Mouse (Mus musculus): Measurements from ENCODE around the gene Rrm2.

The Rrm2 gene

GRCm38 (mm10) chr12:24705502-24706263 is 2.4 kb upstream of the Rrm2 start:
- no peak for DNase-seq

DNA sequence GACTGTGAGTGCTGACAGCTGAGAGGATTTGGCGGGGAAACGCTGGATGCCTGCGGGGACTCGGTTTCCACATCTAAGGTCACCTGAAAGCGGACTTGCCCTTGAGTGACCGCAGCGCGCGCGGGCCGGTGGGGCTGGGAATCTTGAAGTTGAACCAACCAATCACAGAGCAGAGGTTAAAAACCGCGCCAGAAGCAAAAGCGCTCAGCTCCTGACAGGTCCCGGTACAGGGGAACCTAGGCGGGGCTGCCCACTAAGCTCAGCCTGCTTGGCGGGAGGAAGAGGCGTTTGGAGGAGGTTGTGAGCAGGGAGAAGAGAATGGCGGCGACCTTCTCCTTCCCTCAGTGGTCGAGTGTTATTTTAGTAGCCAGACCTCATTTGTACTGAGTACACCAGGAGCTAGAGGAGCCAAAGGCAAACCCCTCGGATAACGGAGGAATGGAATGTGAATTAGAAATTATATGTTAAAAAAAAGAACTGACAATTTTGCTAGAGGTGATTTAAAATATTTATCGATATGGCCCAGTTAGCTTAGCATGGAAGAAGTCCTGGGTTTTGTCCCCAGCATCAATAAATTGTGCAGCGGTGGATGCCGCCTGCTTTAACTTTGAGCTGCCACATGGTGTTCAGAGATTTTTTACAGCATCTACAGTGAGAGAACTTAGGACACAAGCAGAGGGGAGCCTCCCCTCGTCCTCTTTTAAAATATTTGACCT is 1.1 kb upstream of the Rrm2 start:
- DNase-seq = no peak

GRCm38 (mm10) chr12:24707480-24707802 is 600 bp upstream of the Rrm2 start:
- no peak for DNase-seq

GRCm38 (mm10) chr12:24708824-24709218 is 780 bp downstream of the Rrm2 start:
- DNase-seq = peak in 1 of 2 experiments; percentile 14

DNA sequence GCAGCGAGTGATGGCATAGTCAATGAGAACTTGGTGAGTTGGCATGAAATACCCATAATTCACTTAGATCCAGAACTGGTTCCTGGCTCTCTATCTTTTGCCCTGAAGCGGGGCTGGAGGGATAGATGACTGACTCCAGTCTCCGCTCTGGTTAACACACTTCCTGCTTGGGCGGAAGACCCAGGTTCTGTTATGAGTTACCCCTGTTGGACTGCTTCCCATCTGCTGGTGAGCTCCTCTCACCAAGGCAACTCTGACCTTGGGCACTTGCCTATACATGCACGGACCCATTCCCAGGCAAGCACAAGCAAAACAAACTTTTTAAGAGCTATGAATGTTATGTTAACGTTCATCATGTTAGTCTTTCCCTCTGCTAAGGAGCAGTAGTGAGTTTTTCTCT is 1.4 kb downstream of the Rrm2 start:
- DNase-seq = peak; percentile 36 to 41

- peak; percentile 51 to 52 for DNase-seq
Measured at GRCm38 (mm10) chr12:24709831-24710508, 1.9 kb downstream of the Rrm2 start.

- peak; percentile 54 to 57 for DNase-seq
Measured at GRCm38 (mm10) chr12:24710672-24711071, 2.6 kb downstream of the Rrm2 start.

DNA sequence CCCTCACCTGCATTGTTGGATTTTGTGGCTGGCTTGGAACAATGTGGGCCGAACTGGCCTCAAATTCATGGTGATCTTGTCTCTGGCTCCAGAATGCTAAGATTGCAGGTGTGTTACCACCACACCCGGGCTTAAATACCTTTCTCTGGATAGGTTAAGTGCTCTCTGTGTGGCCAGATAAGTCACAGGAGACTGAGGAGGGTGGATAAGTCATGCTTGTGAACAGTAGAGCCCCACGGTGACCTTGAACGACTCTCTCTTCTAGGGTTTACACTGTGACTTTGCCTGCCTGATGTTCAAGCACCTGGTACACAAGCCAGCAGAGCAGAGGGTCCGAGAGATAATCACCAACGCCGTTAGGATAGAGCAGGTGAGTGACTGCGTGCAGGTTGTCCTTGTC is 4.4 kb downstream of the Rrm2 start:
- no peak for DNase-seq

- no peak for DNase-seq
Measured at GRCm38 (mm10) chr12:24714579-24715255, 6.7 kb downstream of the Rrm2 start.

- DNase-seq = no peak
Measured at GRCm38 (mm10) chr12:24715268-24715896, 7.3 kb downstream of the Rrm2 start.

GRCm38 (mm10) chr12:24716721-24717301 is 8.8 kb downstream of the Rrm2 start:
- peak; percentile 50 to 57 for DNase-seq

DNA sequence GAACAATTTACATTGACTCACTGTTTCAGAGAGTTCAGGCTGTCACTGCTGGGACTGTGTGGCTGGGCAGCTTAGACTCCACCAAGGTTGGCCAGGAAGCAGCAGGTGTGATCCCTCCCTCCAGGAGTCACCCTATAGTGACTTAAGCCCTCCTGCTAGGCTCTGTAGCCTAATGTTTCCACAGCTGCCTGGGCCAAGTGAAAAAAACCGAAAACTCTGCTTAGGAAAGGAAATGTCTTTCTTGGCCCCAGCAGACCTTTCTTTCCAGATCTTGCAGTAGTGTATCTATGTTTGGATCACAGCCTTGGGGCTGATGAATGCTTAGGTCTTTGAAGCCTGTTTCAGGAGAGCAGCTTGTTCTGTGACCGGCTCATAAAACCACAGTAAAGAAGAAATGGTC is 15.4 kb downstream of the Rrm2 start:
- DNase-seq = no peak

DNA sequence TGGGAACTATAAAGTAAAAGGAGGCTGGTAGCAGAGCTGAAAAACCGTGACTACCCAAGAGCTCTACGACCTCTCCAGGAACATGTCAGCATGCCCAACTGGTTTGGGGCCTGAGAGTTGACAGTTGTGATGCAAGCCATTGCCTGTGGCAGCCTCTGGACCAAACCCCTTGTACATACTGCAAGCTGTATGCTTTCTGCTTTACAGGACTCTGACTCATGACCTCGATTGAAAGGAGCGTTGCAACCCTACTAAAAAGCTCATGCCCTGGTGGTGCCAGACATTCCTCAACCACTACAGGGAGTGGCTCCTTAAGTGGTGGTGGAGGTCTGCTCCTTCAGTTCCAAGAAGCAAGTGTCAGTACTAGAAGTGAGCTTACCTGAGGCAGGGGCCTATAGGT is 15.8 kb downstream of the Rrm2 start:
- no peak for DNase-seq

DNA sequence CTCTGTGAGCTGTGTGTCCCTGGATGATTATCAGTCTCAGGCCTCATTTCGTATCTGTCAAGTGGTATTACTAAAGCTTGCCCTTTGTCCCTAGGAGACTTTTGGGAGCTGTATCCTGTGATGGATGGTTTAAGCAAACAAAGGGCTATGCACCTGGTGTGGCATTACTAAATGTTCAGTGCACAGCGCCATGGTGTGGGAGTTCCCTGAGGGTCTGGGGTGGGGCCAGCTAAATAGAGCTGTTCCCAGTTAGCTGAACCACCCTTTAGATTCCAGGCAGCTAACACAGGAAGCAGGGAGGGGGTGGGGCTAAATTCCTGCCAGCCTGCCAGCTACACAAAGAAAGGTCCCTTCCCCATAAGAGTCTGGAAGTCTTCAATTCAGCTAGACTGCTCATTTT is 16.3 kb downstream of the Rrm2 start:
- DNase-seq = no peak

DNA sequence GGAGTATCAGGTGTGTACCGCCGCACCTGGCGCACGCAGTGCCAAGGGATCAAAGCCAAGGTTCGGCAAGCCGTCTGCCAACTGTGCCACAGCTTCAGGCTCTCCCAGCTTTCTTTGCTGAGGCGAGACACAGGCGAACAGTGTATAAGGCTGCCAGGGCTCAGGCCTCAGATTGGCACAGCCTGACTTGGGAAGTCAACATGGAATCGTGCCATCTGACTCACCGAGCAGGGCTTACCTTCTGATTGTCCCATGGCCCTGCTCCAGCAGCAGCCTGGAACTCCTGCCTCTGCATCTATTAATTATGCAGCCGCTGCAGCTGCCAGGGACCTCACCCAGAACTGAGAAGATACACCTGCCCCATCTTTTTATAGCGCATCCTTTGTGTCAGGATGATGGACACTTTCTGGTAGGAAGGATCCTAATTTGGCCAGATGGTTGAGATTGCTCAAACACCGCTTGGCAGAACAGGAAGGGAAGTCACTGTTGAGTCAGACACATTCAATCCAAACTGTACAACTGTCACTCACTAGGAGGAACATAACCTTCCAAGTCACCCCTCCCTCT is 26.9 kb downstream of the Rrm2 start:
- no peak for DNase-seq

DNA sequence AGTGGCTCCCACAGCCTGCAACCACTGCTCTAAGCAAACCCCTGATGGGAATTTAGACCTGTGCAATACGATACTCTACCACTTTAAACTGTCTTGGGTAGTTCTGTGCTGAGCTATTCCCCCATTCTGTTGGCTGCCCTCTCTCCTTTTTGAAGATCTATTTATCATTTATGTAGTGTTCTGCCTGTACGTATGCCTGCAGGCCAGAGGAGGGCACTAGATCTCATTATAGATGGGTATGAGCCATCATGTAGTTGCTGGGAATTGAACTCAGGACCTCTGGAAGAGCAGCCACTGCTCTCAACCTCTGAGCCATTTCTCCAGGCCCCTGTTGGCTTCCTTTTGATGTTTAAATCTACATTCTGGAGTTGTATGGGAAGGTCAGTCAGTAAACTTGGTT is 28.9 kb downstream of the Rrm2 start:
- DNase-seq = no peak

DNA sequence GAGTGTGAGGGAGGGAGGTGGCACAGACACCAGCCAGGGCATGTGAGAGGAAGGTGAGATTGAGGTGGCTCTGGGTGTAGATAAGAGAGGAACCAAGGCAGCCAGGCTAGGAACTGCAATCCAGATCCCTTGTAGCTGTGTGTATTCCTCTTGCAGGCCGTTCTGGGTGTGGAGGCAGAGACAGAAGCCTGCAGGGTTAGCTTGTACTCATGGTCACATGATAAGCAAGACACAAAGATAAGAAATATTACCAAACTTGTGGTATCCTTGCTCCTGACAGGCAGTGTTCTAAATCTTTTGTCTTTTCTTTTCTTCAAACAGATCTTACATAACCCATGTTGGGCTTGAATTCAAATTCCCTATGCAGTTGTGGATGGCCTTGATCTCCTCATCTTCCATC is 31.9 kb downstream of the Rrm2 start:
- no peak for DNase-seq

DNA sequence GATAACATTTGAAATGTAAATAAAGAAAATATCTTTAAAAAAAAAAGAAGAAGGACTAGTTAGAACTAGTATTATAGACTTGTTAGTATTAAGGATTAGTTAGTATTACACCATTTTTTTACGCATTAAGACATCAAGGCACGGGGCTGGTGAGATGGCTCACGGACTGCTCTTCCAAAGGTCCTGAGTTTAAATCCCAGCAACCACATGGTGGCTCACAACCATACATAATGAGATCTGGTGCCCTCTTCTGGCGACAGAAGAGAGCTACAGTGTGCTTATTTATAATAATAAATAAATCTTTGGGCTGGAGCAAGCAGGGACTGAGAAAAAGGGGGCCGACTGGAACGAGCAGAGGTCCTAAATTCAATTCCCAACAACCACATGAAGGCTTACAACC is 33.5 kb downstream of the Rrm2 start:
- peak; percentile 8 to 16 for DNase-seq

GRCm38 (mm10) chr12:24744309-24744708 is 36.3 kb downstream of the Rrm2 start:
- DNase-seq = no peak

DNA sequence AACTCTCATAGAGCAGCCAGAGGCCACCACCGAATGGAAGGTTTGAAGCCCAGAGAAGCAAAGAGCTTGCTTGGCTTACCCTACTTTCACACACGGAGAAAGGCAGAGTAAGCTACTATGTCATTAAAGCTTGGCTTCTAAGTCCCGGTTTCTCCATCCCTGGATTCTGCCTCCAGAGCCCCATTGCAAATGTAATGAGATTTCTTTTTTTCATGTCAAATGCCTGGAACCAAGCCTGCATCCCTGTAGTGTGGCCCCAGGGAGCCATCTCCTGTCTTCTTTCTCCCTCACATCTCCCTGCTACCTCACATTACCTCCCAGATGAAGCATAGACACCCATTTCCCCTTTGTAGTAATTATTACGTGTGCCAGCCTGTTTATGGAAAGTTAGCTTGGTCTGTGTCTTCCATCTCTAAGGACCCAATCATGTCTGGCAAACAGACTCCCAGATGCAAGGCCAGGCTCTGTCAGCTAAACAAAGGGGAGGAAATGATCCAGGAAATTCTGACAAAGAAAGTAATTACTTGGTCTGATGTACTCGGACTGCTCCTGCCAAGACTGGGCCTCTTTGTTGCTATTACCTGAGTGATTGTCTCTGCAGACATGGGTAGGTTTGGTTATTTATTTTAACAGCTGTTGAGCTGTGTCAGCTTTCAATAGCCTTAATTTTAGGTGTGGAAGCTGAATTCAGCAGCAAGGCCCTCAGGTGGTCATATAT is 38.7 kb downstream of the Rrm2 start:
- DNase-seq = no peak

DNA sequence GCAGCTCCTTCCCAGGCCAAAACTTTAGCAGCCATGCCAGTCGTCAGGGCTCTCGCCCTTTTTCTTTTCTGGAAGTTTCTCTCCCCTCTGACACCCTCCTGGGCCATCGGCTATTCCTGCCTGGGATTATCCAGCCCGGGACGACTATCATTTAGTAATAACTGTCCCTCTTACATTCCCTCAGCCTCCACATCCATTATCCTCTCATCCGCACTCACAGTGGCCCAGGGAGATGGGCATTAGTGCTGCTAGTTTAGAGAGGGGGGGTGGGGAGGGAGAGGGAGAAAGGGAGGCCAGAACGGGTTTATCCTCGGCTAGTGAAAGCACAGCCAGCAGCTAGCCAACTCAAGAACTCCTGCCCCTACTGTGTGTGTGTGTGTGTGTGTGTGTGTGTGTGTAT is 39.3 kb downstream of the Rrm2 start:
- no peak for DNase-seq

DNA sequence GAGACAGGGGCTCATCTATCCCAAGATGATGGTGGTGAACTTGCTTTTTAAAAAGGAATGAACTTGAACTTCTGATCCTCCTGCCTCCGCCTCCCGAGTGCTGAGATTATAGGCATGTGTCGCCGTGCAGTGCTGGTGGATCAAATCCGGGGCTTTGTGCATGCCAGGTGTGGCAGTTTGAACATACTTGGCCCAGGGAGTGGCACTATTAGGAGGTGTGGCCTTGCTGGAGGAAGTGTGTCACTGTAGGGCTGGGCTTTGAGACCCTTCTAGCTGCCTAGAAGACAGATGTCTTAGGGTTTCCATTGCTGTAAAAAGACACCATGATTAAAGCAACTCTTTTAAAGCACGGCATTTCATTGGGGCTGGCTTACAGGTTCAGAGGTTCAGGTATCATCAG is 42.5 kb downstream of the Rrm2 start:
- DNase-seq = no peak
